In genomic region chr17:47485791-47486190, GRCm38 (mm10) we compare ENCODE assay signal across 12 mouse cellular contexts. TPM values are rescaled to one million over a fixed set of nuclear protein-coding genes. Genes with fewer than 3 reads are reported as not detected.
DNase-seq lines count a peak whose midpoint lies in the region; ATAC-seq and TF ChIP-seq lines count a peak whose summit lies in the region.
"Had no signal": no experiment of that assay in that cellular context is flagged by ENCODE, and none has a peak within 500 bp of the region (broad histone marks: within the 10 kb centered on the region; RNA-seq: fewer than 3 reads in every experiment).

No protein-coding gene starts in this region.

- H3K36me3 ChIP-seq in heart, embryonic 11.5 days (ENCODE audit: control insufficient read depth, insufficient read depth, low read length) = peaks cover 16% of the 10 kb centered on the region
- H3K36me3 ChIP-seq in lung, embryonic 16.5 days (ENCODE audit: control insufficient read depth, insufficient read depth, low read length) = peaks cover 6% of the 10 kb centered on the region
- H3K36me3 ChIP-seq in liver, postnatal 0 days (replicated peaks; ENCODE audit: insufficient read depth, low read length) = peaks cover 26% of the 10 kb centered on the region

- ATAC-seq in heart, embryonic 11.5 days (replicated peaks; ENCODE audit: insufficient number of reproducible peaks, low FRiP score, low TSS enrichment) = no peak
- no peak for ATAC-seq in lung, embryonic 16.5 days (ENCODE audit: low read depth)
- no peak for ATAC-seq in liver, postnatal 0 days

- H3K9ac ChIP-seq in heart, embryonic 11.5 days (ENCODE audit: low read depth, low read length) = 0 out of 2 replicates have a peak overlapping the region, but pooled peaks have one; percentile 4
- no peak overlapping the region for H3K9ac ChIP-seq in lung, embryonic 16.5 days (ENCODE audit: low read length)
- peak overlapping the region; percentile 12; the same call in 1 of the 2 replicates for H3K9ac ChIP-seq in liver, postnatal 0 days (replicated peaks)
- H3K9ac ChIP-seq: neural tube, embryonic 13.5 days had no signal

- no peak for TF ChIP-seq CTCF in liver, postnatal 0 days (IDR thresholded peaks at IDR 0.05; ENCODE audit: low read depth)

- WGBS in heart, embryonic 11.5 days (ENCODE audit: insufficient replicate concordance) = 75% methylated on average over 3 of the region's 3 CpGs
- 46% methylated on average over 3 of the region's 3 CpGs for WGBS in lung, embryonic 16.5 days
- WGBS in liver, postnatal 0 days (ENCODE audit: insufficient replicate concordance) = 62% methylated on average over 3 of the region's 3 CpGs

- H3K9me3 ChIP-seq in heart, embryonic 11.5 days (replicated peaks; ENCODE audit: control insufficient read depth, low read length) = no peaks in the 10 kb centered on the region
- no peaks in the 10 kb centered on the region for H3K9me3 ChIP-seq in lung, embryonic 16.5 days (ENCODE audit: control insufficient read depth, low read length)
- H3K9me3 ChIP-seq in liver, postnatal 0 days (ENCODE audit: low read length) = no peaks in the 10 kb centered on the region
- H3K9me3 ChIP-seq: neural tube, embryonic 13.5 days had no signal

- DNase-seq in heart, adult 11 months = no peak
- DNase-seq in lung, postnatal 10 days = no peak
- DNase-seq in NIH3T3 (ENCODE audit: low read depth) = peak; percentile 62
- peak; percentile 54 for DNase-seq in liver, postnatal 0 days
- no peak for DNase-seq in frontal cortex, postnatal 25 days (ENCODE audit: low spot score in 2 of 2)
- no peak for DNase-seq in layer of hippocampus, adult 11-12 months (ENCODE audit: low spot score)
- DNase-seq: kidney, adult 8-10 months; thymus, adult 18-20 months had no signal

- H3K27ac ChIP-seq in heart, embryonic 11.5 days (ENCODE audit: low read depth, low read length) = peak overlapping the region; percentile 29; the same call in 1 of the 2 replicates
- 0 out of 2 replicates have a peak overlapping the region, but pooled peaks have one; percentile 21 for H3K27ac ChIP-seq in lung, embryonic 16.5 days (ENCODE audit: low read length)
- no peak overlapping the region for H3K27ac ChIP-seq in liver, postnatal 0 days (ENCODE audit: low read depth)
- H3K27ac ChIP-seq: macrophage; neural tube, embryonic 13.5 days had no signal

- H3K27me3 ChIP-seq in heart, embryonic 11.5 days (ENCODE audit: control insufficient read depth, insufficient read depth, low read length) = no peaks in the 10 kb centered on the region
- no peaks in the 10 kb centered on the region for H3K27me3 ChIP-seq in lung, embryonic 16.5 days (ENCODE audit: control insufficient read depth, insufficient read depth, low read depth, low read length)
- no peaks in the 10 kb centered on the region for H3K27me3 ChIP-seq in liver, postnatal 0 days (ENCODE audit: insufficient read depth, low read length)
- H3K27me3 ChIP-seq: neural tube, embryonic 13.5 days had no signal

- H3K4me3 ChIP-seq in heart, embryonic 11.5 days (ENCODE audit: low read depth, low read length) = no peak overlapping the region
- H3K4me3 ChIP-seq in lung, embryonic 16.5 days (ENCODE audit: low read length) = no peak overlapping the region
- H3K4me3 ChIP-seq in liver, postnatal 0 days (ENCODE audit: low read depth, low read length) = no peak overlapping the region
- H3K4me3 ChIP-seq: neural tube, embryonic 13.5 days had no signal

- H3K4me1 ChIP-seq in heart, embryonic 11.5 days (ENCODE audit: control insufficient read depth, insufficient read depth, low read length) = peaks cover 21% of the 10 kb centered on the region
- peaks cover 10% of the 10 kb centered on the region for H3K4me1 ChIP-seq in lung, embryonic 16.5 days (replicated peaks; ENCODE audit: control insufficient read depth, insufficient read depth, low read length)
- H3K4me1 ChIP-seq in liver, postnatal 0 days (ENCODE audit: insufficient read depth) = peaks cover 17% of the 10 kb centered on the region

- no peak overlapping the region; the same call in 1 of the 2 replicates for H3K4me2 ChIP-seq in heart, embryonic 11.5 days
- H3K4me2 ChIP-seq in lung, embryonic 16.5 days (ENCODE audit: low read depth, low read length) = no peak overlapping the region
- H3K4me2 ChIP-seq in liver, postnatal 0 days (ENCODE audit: low read depth, low read length) = no peak overlapping the region
- H3K4me2 ChIP-seq: neural tube, embryonic 13.5 days had no signal

- TF ChIP-seq EP300 in liver, postnatal 0 days (IDR thresholded peaks at IDR 0.05; ENCODE audit: low read depth) = no peak

RNA-seq across cellular contexts. Expression of gene Taf8, which starts 16.3 kb away (rescaled TPM):
- 15.9 and 18.3 TPM in 2 replicates for polyA plus RNA-seq in heart, embryonic 11.5 days (2014; fragmentation: Nextera tagmentation; extraction: Ambion mirVana)
- 30.5 and 30.9 TPM in 2 replicates for polyA plus RNA-seq in lung, embryonic 16.5 days (2015; fragmentation: Nextera tagmentation; extraction: Ambion mirVana)
- polyA plus RNA-seq in liver, postnatal 0 days (2015; fragmentation: Nextera tagmentation; extraction: Ambion mirVana) = 6.5 and 8.1 TPM in 2 replicates

RNA-seq across cellular contexts. Expression of gene Ccnd3, which starts 19.1 kb away (rescaled TPM):
- polyA plus RNA-seq in heart, embryonic 11.5 days (2014; fragmentation: Nextera tagmentation; extraction: Ambion mirVana) = 559 and 565 TPM in 2 replicates
- polyA plus RNA-seq in lung, embryonic 16.5 days (2015; fragmentation: Nextera tagmentation; extraction: Ambion mirVana) = 258 and 277 TPM in 2 replicates
- 249 and 250 TPM in 2 replicates for polyA plus RNA-seq in liver, postnatal 0 days (2015; fragmentation: Nextera tagmentation; extraction: Ambion mirVana)

RNA-seq across cellular contexts. Expression of gene 1700001C19Rik, which starts 48.6 kb away (rescaled TPM):
- polyA plus RNA-seq in heart, embryonic 11.5 days (2014; fragmentation: Nextera tagmentation; extraction: Ambion mirVana) = 1.2 and 2.2 TPM in 2 replicates
- polyA plus RNA-seq in lung, embryonic 16.5 days (2015; fragmentation: Nextera tagmentation; extraction: Ambion mirVana) = not detected in 2 replicates
- 7.5 and 7.8 TPM in 2 replicates for polyA plus RNA-seq in liver, postnatal 0 days (2015; fragmentation: Nextera tagmentation; extraction: Ambion mirVana)
- polyA plus RNA-seq: macrophage had no signal

RNA-seq across cellular contexts. Expression of gene AI661453, which starts 49.4 kb away (rescaled TPM):
- 1.2 and 1.6 TPM in 2 replicates for polyA plus RNA-seq in heart, embryonic 11.5 days (2014; fragmentation: Nextera tagmentation; extraction: Ambion mirVana)
- 1.8 and 2.3 TPM in 2 replicates for polyA plus RNA-seq in lung, embryonic 16.5 days (2015; fragmentation: Nextera tagmentation; extraction: Ambion mirVana)
- 1.0 and 1.6 TPM in 2 replicates for polyA plus RNA-seq in liver, postnatal 0 days (2015; fragmentation: Nextera tagmentation; extraction: Ambion mirVana)

Comparison
In these comparisons a context has a peak if more than half of its experiments do, and no peak if none do; other contexts are left out.
1. DNase-seq: peak in NIH3T3 (single experiment) and liver, postnatal 0 days (single experiment); none in heart, adult 11 months (single experiment), lung, postnatal 10 days (single experiment), frontal cortex, postnatal 25 days (0 of 2) and layer of hippocampus, adult 11-12 months (single experiment).